Mouse (Mus musculus) megakaryocyte, embryonic 14.5 days (primary cell): ENCODE results near the gene Krtap24-1. TPM values are rescaled to one million over a fixed set of nuclear protein-coding genes. Genes with fewer than 3 reads are reported as not detected.

Experiments
- H3K27me3 ChIP-seq: replicated peaks from 2 replicates; pipeline ENCODE3; 2012; ENCODE audit warnings: inconsistent platforms
- H3K36me3 ChIP-seq: replicated peaks from 2 replicates; pipeline ENCODE3; 2012; ENCODE audit warnings: low read length, inconsistent platforms, mixed read lengths
- H3K4me1 ChIP-seq: 2 replicates; pipeline ENCODE4 v1.6.1; 2012; ENCODE audit warnings: inconsistent platforms
- H3K4me3 ChIP-seq: replicated peaks from 2 replicates; pipeline ENCODE3; 2012; ENCODE audit warnings: moderate library complexity, mild to moderate bottlenecking, inconsistent platforms
- H3K9me3 ChIP-seq: 2 replicates; pipeline ENCODE4 v1.6.1; 2012; ENCODE audit warnings: inconsistent platforms
- FLI1 ChIP-seq: IDR thresholded peaks from 2 replicates; pipeline ENCODE4 v1.6.1; 2012; ENCODE audit warnings: low read length, inconsistent platforms, mixed read lengths
- GATA1 ChIP-seq: IDR thresholded peaks from 3 replicates; pipeline ENCODE4 v1.6.1; 2012; ENCODE audit warnings: mixed read lengths, low read length, inconsistent platforms, borderline replicate concordance
- polyA plus RNA-seq: library from polyadenylated mRNA; stranded (reverse); fragments of >175 nt; gene quantifications from 2 replicates; pipeline ENCODE4 v1.2.3, GENCODE M21; 2012; ENCODE audit warnings: low replicate concordance; ENCODE audit not compliant: insufficient read depth

Gene Krtap24-1
- not detected in 2 replicates for polyA plus RNA-seq

DNA sequence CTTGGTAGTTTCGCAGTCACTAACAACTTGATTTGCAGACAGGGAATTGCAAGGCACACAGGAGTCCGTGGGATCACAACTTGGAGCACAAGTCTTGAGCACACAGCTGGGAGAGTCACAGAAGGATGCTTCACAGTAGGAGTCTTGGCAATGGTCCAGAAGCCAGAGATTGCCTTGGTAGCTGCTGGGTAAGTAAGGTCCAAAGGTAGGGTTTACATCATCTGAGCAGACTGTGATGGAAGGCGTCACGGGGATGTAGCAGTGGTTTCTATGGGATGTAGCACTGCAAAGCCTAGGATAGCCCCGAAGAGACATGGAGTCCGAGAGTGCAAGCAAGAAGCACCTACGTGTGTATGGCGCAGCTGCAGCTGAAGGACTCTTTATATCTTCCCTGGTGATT lies at the start of gene Krtap24-1:
Krtap24-1 (minus strand) TSS at position 358 of the 400 bp plus-strand sequence.
- Histone ChIP-seq H3K27me3 (no peaks in the 10 kb centered on the region), H3K36me3 (no peaks in the 10 kb centered on the region), H3K4me1 (no peaks in the 10 kb centered on the region), H3K9me3 (peaks cover 12% of the 10 kb centered on the region), H3K4me3 (no peak within 1 kb of the TSS)
- TF ChIP-seq FLI1 (no peak), GATA1 (no peak)

DNA sequence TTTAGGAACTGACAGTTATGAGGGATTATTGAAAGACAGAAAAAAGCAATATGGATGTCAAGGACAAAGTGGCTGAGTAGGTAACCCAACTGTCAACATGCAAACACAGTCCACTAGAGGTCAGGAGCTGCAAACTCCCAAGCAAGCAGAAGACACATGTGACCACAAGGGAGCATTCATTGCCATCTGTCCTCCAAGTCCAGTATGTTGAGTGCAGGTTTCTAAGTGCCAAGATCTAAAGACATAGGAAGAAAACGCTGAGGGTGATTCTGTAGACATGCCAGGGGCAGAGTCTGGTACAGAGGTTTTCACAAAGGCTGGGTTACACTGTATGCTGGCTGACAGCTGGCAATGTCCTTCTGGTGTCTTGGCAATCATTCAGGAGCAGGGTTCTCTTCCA lies 45.3 kb upstream of the Krtap24-1 start:
- H3K4me1 ChIP-seq = no peaks in the 10 kb centered on the region

DNA sequence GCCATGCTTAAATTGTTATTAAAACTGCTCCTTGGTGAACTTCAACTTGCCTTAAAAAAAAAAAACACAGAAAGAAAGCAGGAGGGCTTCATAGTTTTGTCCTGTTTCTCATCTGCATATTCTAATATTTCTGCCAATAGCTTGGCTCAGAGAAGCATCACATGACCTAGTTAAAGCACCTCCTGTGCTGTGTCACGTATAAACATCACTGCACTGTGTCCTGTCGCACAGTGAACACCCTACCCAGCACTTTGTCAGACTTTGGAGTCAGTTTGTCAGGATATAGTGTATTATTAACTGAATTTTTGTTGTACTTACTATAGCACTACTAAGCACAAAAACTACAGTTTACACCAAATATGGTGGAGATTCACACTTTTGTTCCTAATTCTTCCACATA lies 39.9 kb upstream of the Krtap24-1 start:
- Histone ChIP-seq H3K4me1 (no peaks in the 10 kb centered on the region), H3K27me3 (no peaks in the 10 kb centered on the region), H3K4me3 (no peak overlapping the region), H3K36me3 (no peaks in the 10 kb centered on the region), H3K9me3 (peaks cover 8% of the 10 kb centered on the region)
- TF ChIP-seq GATA1 = no peak
- no peak for TF ChIP-seq FLI1

More for the DNA sequence above, 45.3 kb upstream of the Krtap24-1 start:
- Histone ChIP-seq H3K27me3 (no peaks in the 10 kb centered on the region), H3K9me3 (no peaks in the 10 kb centered on the region), H3K36me3 (no peaks in the 10 kb centered on the region), H3K4me3 (no peak overlapping the region)
- no peak for TF ChIP-seq FLI1
- no peak for TF ChIP-seq GATA1

DNA sequence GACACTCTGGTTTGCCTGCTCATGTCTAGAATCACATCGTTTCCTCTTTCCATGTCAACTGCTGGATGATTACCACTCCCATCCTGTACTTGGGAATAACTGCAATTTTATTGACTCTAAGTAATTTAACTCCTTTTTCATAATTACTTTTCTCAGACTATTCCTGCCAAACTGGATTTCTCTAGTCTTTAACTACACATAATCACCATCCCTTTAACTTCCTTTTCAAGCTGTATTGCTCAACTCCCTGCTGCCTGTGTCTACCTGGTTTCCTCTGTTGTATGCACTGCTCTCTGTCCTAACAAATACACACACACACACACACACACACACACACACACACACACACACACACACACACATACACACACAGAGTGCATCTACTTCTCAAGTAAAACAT lies 39.0 kb upstream of the Krtap24-1 start:
- no peaks in the 10 kb centered on the region for H3K4me1 ChIP-seq
- peaks cover 12% of the 10 kb centered on the region for H3K9me3 ChIP-seq
- TF ChIP-seq FLI1 (no peak), GATA1 (no peak)
- H3K36me3 ChIP-seq = no peaks in the 10 kb centered on the region
- no peak overlapping the region for H3K4me3 ChIP-seq
- H3K27me3 ChIP-seq = no peaks in the 10 kb centered on the region

DNA sequence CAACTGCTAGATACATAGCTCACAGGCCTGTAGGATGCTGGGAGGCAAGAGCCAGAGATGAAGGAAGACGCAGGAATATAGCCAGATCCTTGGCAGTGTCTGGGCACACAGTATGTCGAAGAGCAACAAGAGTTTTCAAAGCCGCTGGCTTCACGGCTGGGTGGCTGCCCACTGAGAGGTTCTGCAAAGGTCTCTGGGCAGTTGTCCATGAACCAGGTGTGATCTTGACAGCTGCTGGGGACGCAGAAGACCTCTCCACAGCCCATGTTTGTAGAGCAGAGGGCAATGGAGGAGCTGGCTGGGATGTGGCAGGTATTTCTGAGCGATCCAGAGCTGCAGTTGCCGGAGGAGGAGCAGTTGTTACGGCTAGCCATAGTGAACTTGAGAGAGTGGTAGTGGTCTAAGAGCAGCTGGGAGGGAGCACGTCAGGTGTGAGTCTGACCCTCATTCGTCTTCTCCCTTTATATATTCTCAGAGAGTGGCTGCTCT lies 35.3 kb upstream of the Krtap24-1 start, which contains the start of gene Krtap26-1:
Krtap26-1 (minus strand) TSS at position 439 of the 489 bp plus-strand sequence.
- Histone ChIP-seq H3K4me1 (no peaks in the 10 kb centered on the region), H3K9me3 (peaks cover 18% of the 10 kb centered on the region), H3K4me3 (peak within 1 kb of the TSS; percentile 25), H3K36me3 (no peaks in the 10 kb centered on the region), H3K27me3 (no peaks in the 10 kb centered on the region)
- TF ChIP-seq GATA1 (no peak), FLI1 (no peak)

DNA sequence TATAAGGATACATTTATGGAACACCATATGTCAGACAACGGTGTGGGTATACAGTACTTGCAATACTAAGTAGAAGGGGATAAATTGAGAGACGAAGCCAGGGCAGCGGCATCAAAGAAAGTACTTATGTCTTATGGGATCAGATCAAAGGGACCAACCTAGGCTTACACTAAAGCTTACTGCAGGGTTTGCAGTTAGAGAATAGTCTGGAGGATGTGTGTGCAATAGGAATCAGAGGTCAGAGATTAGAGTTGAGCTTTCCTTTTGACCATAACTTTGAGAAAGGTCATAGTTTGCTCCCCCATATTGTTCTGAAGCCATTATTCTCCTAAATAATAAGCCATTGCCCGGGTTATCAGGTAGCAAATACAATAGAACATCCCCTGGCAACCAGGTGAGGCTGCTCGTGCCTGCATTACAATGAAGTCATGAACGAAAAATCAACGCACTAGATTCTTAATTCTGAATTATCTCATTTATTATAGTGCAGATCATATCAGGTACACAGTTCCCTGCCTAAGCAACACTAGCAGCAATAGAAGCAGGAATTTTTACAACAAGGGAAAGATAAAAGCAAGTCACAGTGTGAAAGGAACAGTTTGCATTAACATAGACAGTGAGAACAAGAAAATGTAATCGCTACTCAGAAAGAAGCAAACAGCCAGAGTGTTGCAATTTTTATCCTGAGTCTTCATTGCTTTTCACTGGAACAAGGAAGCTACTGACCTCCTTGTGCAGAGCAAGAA lies 34.5 kb upstream of the Krtap24-1 start:
- Histone ChIP-seq H3K4me1 (no peaks in the 10 kb centered on the region), H3K9me3 (peaks cover 18% of the 10 kb centered on the region), H3K36me3 (no peaks in the 10 kb centered on the region), H3K27me3 (no peaks in the 10 kb centered on the region), H3K4me3 (no peak overlapping the region)
- no peak for TF ChIP-seq FLI1
- no peak for TF ChIP-seq GATA1

DNA sequence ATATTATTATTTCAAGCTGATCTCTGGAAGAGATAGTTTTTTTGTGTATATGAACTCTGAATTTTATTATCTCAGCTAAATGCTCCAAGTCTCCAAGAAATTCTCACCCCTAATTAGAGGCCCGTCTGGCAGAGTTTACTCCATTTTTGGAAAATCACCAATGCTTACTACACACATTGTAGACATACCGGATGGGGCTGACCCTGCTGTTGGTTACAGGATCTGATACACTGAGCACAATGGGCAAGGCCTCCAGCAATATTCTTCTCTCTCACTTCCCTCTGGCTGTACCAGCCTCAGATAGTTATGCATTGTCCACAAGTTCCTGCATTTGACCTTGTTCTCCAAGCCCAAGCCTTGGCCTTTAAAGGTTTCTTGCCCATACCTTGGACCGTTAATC lies 28.0 kb upstream of the Krtap24-1 start:
- no peaks in the 10 kb centered on the region for H3K27me3 ChIP-seq
- peaks cover 15% of the 10 kb centered on the region for H3K9me3 ChIP-seq
- TF ChIP-seq FLI1 (no peak), GATA1 (no peak)
- no peak overlapping the region for H3K4me3 ChIP-seq
- H3K4me1 ChIP-seq = no peaks in the 10 kb centered on the region
- no peaks in the 10 kb centered on the region for H3K36me3 ChIP-seq

DNA sequence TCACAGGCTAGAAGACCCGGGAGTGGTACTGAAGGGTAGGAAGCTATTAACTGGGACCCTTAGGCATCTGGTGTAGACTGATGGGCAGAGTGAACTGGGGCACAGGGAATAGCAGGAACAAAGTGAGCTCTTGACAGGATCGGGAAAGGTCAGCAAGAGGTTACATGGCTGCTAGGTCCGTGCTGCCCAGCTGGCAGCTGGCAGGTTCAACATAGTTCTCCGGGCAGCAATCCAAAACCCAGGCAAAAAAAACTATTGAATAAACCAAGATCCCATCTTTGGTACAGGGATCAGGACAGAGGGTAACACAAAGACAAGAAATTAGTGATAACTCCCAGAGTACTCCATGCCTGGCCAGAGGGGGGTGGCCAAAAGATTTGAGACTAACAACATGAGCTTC lies 23.1 kb upstream of the Krtap24-1 start:
- no peak for TF ChIP-seq GATA1
- TF ChIP-seq FLI1 = no peak

DNA sequence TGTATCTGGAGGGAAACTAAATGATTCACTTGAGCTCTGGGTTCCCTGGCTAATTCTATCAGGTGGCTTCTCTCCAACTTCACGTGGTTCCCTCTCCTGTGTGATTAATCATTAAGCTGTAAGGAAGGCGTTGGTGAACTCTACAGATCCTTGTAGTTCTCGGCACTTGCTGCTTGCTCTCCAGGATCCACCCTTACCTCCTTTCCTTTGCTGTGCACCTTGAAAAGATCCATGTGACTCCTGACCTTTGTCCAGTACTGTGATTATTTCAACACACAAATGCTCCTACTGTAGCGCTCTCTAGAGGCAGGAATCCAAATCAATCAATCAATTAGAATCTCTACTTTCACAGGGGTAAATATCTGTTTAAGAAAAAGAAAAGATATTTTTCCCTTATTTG lies 19.4 kb upstream of the Krtap24-1 start:
- no peaks in the 10 kb centered on the region for H3K36me3 ChIP-seq
- no peaks in the 10 kb centered on the region for H3K4me1 ChIP-seq
- no peaks in the 10 kb centered on the region for H3K27me3 ChIP-seq
- peaks cover 17% of the 10 kb centered on the region for H3K9me3 ChIP-seq
- no peak overlapping the region for H3K4me3 ChIP-seq
- TF ChIP-seq GATA1 (no peak), FLI1 (no peak)

More for the DNA sequence above, 23.1 kb upstream of the Krtap24-1 start:
- Histone ChIP-seq H3K9me3 (peaks cover 8% of the 10 kb centered on the region), H3K36me3 (no peaks in the 10 kb centered on the region), H3K27me3 (no peaks in the 10 kb centered on the region), H3K4me1 (no peaks in the 10 kb centered on the region), H3K4me3 (no peak overlapping the region)

DNA sequence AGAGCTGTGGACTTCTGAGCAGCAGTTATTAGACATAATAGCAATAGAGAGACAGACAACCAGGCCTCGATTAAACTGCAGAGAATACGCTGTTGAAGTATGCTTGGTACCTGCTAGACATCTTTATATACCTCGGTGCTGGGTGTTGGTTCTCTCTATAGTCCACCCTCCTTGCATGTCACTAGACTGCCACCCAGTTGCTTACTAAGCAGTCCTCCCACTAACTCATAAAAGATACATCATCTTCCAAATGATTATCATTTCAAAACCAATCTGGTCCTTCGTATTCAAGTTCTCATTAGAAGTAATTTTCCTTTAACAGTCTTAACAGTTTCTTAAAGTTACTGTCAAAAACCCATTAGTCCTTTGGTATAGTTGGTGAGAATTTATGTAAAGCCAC lies 15.5 kb upstream of the Krtap24-1 start, which contains the start of gene 2310079G19Rik:
2310079G19Rik (minus strand) TSS at position 101 of the 400 bp plus-strand sequence.
- no peaks in the 10 kb centered on the region for H3K36me3 ChIP-seq
- H3K9me3 ChIP-seq = peaks cover 9% of the 10 kb centered on the region
- TF ChIP-seq GATA1 = no peak
- TF ChIP-seq FLI1 = no peak
- H3K4me1 ChIP-seq = no peaks in the 10 kb centered on the region
- no peak within 1 kb of the TSS for H3K4me3 ChIP-seq
- H3K27me3 ChIP-seq = no peaks in the 10 kb centered on the region
